Mouse (Mus musculus) right cerebral cortex, adult 18-20 months (tissue): ENCODE data around the gene Dmwd.

Experiments
- DNase-seq: peaks from one replicate; pipeline ENCODE4 v3.0.0; 2022; ENCODE audit warnings: mixed read lengths

Dmwd gene

DNA sequence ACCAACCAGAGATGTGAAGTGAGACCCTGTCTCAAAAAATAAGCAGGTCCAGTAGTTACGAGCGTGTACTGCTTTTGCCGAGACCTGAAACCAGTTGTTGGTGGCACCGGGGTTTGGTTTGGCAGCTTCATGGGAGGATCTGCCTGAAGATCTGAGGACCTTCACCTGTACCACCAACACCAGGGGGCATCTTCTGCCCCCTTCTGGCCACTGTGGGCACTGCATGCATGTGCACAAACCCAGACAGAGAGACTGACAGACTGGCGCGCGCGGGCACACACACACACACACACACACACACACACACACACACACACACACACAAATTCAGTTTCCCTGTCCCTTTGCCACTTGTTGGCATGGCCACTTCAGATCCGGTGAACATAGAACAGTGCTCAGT lies 2.5 kb upstream of the Dmwd start:
- no peak for DNase-seq

DNA sequence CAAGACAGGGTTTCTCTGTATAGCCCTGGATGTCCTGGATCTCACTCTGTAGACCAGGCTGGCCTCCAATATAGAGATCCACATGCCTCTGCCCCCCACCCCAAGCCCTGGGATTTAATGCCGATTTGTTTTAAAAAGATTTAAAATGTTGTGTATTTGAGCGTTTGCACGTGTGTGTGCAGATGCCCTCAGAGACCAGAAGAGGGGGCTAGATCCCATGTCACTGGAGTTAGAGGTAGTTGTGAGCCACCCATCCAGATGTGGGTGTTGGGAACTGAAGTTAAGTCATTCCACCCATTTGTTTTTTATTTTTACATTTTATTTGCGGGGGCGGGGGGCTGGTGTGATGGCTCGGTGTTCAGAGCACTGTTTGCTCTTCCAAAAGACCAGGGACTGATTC lies 1.5 kb upstream of the Dmwd start:
- no peak for DNase-seq

DNA sequence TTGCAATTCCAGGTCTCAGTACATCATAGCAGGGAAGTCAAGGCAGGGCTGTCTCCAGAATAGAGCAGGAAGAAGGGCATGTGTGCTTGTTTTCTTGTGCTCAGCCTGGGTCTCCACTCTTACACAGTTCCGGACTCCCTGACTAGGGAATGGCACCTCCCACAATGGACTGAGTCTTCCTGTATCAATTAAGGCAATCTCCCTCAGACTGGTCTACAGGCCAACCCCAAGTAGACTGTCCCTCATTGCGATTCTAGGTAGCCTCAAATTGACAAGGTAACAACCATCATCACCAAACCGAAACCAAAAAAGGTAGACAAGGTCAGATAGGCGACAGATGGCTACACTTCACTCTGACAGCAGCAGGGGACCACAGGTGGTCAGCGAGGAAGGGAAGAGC lies 796 bp upstream of the Dmwd start:
- DNase-seq: no peak

DNA sequence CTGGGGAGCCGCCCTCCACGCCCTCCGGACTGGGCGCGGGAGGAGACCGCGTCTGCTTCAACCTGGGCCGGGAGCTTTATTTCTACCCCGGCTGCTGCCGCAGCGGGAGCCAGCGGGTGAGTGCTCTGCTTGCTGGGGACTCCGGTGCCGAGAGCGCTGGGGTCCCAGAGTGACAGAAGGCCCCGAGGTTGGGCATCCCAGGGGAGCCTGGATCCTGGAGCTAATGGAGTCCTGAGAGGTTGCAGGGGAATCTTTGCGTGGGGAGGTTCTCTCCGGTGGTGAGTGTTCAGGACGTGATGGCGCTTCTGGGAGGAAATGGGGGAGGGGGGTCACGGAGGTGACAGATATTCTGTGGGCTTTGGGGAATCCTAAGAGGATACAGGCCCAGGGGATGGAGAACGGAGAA lies 562 bp downstream of the Dmwd start:
- no peak for DNase-seq

DNA sequence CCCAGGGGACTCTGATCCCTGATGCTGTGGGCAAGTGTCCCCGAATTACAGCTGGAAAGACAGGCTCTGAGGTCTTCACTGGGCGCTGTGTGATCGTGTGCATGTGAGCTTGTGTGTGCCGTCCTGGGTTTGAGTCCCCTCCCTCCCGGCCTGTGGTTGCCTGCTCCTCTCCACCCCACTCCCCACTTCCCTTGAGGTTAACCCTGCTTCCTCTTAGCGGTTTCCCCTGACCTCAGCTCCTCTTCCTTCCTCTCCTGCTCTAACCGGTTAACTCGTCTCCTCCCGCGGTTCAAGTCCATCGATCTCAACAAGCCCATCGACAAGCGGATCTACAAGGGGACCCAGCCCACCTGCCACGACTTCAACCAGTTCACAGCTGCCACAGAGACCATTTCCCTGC lies 1.7 kb downstream of the Dmwd start:
- DNase-seq: no peak

DNA sequence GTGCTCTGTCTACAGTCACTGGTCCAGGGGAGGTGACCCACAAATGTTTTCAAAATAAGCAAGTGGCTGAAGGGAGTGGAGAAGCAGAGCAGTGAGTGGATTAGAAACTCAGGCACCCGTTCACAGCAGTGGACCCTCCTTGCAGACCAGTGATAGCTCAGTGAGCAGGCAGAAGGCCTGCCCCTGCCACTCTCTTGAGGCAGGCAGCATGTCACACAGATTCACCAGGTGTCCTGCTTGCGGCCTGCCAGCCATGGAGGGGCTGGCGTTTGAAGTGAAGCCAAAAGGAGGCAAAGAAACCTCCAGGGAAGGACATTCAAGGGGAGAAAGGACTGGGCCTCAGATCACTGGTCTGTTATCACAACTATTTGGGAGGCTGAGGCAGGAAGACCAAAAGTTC lies 2.7 kb downstream of the Dmwd start:
- DNase-seq: no peak

DNA sequence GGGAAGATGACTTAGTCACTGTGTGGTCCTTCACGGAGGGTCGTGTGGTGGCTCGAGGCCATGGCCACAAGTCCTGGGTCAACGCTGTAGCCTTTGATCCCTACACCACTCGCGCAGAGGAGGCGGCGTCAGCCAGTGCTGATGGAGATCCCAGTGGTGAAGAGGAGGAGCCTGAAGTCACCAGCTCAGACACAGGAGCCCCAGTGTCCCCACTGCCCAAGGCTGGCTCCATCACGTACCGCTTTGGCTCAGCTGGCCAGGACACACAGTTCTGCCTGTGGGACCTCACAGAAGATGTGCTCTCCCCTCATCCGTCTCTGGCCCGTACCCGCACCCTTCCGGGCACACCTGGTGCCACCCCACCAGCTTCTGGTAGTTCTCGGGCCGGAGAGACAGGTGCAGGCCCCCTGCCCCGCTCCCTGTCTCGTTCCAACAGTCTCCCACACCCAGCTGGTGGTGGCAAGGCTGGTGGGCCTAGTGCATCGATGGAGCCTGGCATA lies 4.5 kb downstream of the Dmwd start:
- DNase-seq: no peak

DNA sequence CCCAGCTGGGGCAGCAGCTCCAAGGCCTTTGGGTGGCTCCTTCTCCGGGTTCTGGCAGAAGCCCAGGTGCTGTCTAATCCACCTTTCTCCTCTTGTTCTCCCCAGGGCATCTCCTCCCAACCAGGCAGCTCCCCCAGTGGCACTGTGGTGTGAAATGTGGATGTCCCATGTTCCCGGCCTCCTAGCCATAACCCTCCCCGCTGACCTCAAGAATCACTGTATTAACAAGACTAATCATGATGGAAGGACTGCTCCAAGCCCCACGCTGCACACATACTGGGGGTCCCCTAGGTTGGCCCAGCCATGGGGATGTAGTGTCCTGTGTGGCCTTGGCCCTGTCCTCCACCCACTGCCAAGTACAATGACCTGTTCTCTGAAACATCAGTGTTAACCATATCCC lies 6.1 kb downstream of the Dmwd start:
- no peak for DNase-seq

DNA sequence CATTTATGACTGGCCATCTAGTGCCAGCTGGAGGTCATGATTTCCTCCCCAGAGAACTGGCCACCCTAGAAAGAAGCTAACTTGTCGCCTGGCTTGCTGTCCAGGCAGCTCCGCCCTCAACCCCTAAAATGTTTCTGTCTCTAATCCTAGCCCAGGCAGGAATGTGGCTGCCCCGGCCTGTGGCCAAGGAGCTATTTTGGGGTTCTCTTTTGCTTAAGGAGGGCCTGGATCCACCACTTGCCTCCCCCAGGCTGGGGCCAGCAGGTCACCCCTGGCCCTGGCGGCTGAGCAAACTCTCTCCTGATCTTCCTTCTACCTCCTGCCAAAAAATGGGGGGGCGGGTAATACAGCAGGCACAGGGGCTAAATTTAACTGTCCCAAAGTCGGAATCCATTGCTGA lies 7.1 kb downstream of the Dmwd start:
- no peak for DNase-seq

DNA sequence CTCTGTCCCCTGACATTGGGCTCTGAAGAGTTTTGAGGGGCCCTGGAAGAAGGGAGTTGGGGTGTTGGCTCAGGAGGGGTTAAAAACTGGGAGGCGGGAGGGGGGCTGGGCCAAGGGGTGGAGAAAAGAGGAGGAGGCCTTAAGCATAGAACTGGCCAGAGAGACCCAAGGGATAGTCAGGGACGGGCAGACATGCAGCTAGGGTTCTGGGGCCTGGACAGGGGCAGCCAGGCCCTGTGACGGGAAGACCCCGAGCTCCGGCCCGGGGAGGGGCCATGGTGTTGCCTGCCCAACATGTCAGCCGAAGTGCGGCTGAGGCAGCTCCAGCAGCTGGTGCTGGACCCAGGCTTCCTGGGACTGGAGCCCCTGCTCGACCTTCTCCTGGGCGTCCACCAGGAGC lies 7.7 kb downstream of the Dmwd start, which contains the start of gene Dmpk:
TSS of gene Dmpk (plus strand) at position 149 of the 400 bp plus-strand sequence.
- no peak for DNase-seq

DNA sequence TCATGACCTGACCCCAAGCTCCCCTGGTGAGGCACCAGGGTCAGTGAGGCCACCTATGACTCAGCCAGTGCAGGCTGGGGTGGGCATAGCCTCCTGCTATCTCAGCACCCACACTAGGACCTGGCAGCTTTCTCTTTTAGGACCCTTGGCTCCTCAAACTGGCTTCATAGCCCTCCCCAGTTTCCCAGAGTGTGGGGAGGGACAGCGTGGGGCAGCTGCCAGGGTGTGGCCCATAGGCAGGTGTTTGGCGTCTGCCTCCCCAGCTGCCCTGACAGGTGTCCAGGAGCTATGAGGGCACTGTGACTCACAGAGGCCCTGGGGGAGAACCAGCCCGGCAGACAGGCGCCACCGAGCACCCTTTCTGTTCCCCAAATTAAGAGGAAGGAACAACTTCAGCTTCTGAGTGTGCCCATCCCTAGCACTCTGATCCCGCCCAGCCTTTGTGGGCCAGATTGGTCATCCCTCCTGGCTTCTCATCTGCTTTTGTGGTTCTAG lies 8.3 kb downstream of the Dmwd start:
- DNase-seq: no peak

DNA sequence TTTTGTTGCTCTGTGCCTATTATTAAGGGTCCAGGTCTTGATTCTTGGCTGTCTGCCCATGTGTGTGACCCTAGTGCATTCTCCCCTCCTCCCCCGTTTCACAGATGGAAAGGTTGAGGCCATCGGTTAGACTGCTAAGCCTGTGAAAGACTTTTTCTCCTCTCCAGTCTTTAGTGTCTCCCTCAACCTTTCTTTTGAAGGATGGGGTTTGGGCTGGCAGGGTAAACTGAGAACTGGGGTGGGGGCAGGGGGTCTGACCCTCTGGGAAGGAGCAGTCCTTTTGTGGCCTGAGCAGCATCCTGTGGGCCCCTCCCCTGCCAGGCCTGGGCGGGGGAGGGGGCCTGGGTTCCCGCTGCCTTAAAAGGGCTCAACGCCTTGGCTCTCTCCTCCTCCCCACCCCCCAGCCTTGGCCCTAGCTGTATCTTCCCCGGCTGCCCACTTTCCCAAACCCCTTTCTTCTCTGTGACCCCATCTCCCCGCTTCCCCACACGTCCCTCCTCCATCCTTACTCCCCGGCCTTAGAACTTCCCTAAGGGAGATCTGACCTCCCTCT lies 9.0 kb downstream of the Dmwd start:
- no peak for DNase-seq

DNA sequence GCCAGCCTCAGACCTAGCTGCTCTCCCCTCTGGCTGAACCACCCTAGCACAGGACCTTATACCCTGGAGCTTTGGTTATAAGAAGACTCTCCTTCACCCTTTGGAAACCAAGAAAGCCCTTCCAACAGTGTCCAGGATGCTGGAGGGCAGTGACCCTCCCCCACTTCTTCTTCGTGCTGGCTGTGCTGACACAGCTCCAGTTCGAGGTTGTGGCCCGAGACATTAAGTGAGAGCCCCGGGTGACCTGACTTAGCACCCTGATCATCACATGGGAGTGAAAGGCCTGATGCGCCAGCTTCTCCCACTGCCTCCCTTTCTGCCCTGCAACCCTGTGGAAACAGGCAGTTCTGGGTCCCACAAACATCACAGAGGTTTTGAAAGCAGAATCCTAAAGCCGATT lies 9.5 kb downstream of the Dmwd start:
- DNase-seq: no peak

DNA sequence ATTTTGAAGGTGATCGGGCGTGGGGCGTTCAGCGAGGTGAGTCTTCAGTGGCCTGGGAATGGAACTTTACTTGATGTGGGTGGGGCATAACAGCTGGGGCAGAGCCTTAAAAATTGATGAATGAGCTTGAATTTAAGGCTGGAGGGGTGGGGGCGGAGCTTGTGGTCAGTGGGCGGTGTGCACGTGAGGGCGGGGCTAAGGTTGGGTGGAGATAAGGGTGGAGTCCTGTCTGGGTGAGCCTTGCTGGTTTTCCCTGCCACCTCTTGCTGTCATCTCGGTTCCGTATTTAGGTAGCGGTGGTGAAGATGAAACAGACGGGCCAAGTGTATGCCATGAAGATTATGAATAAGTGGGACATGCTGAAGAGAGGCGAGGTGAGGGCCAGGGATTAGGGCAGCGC lies 10.0 kb downstream of the Dmwd start:
- no peak for DNase-seq

DNA sequence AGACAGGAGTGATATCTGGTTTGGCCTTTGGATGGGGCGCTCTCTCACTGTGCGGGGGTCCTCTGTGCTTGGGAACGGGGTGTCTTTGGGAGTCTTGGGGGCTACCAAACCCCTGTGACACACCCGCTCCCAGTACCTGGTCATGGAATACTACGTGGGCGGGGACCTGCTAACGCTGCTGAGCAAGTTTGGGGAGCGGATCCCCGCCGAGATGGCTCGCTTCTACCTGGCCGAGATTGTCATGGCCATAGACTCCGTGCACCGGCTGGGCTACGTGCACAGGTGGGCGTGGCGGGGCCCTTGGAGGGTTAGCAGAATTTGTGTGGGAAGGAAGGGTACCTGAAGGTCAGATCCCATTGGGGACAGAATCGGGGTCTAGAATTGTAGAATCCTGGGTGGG lies 10.7 kb downstream of the Dmwd start:
- no peak for DNase-seq

DNA sequence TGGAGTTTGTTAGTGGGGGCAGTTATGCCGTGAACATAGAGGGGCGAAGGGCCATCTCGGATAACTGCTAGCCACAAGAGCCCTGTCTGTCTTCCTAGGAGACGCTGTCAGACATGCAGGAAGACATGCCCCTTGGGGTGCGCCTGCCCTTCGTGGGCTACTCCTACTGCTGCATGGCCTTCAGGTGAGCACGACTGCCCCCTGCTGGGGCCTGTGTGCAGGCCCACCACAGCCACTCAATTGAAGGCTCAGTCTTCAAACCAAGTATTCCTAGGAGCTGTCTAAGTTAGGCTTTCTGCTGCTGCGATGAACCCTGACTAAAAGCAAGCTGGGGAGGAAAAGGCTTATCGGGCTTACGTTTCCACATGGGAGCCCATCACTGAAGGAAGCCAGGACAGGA lies 12.8 kb downstream of the Dmwd start:
- peak; percentile 61 for DNase-seq

DNA sequence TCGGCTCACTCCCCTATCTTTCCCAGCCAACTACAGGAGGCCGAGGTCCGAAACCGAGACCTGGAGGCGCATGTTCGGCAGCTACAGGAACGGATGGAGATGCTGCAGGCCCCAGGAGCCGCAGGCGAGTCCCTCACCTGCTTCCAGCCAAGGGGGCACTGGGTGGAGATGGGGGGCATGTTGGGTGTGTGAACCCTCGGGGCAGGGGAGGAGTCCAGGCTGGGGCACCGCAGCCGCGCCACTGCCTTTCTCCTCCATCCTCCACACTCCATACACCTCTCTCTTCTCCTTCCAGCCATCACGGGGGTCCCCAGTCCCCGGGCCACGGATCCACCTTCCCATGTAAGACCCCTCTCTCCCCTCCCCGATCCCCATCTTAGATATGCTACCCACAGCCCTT lies 15.9 kb downstream of the Dmwd start:
- no peak for DNase-seq

DNA sequence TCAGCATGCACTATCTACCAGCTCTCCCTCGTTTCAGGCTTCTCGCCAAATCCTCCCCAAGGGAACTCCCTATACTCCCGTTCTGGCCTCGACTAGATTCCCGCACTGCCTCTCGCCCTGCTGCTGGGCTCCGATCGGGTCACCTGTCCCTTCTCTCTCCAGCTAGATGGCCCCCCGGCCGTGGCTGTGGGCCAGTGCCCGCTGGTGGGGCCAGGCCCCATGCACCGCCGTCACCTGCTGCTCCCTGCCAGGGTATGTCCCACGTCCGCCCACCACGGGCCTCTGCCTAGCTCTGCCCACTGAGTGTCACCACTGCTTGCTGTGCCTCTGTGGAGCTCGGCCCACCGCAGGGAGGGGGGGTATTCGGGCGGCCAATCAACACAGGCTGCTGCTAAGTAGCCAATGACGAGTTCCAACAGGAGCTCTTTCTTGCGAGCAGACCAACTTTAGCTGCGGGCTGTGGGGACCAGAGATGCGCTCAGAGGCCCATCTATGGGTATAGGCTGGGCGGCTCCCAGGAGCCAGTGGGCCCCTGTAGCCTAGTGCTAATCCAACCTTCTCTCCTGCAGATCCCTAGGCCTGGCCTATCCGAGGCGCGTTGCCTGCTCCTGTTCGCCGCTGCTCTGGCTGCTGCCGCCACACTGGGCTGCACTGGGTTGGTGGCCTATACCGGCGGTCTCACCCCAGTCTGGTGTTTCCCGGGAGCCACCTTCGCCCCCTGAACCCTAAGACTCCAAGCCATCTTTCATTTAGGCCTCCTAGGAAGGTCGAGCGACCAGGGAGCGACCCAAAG lies 16.6 kb downstream of the Dmwd start:
- no peak for DNase-seq

DNA sequence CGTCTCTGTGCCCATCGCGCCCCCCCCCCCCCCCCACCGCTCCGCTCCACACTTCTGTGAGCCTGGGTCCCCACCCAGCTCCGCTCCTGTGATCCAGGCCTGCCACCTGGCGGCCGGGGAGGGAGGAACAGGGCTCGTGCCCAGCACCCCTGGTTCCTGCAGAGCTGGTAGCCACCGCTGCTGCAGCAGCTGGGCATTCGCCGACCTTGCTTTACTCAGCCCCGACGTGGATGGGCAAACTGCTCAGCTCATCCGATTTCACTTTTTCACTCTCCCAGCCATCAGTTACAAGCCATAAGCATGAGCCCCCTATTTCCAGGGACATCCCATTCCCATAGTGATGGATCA lies 17.1 kb downstream of the Dmwd start:
- DNase-seq: peak; percentile 70

DNA sequence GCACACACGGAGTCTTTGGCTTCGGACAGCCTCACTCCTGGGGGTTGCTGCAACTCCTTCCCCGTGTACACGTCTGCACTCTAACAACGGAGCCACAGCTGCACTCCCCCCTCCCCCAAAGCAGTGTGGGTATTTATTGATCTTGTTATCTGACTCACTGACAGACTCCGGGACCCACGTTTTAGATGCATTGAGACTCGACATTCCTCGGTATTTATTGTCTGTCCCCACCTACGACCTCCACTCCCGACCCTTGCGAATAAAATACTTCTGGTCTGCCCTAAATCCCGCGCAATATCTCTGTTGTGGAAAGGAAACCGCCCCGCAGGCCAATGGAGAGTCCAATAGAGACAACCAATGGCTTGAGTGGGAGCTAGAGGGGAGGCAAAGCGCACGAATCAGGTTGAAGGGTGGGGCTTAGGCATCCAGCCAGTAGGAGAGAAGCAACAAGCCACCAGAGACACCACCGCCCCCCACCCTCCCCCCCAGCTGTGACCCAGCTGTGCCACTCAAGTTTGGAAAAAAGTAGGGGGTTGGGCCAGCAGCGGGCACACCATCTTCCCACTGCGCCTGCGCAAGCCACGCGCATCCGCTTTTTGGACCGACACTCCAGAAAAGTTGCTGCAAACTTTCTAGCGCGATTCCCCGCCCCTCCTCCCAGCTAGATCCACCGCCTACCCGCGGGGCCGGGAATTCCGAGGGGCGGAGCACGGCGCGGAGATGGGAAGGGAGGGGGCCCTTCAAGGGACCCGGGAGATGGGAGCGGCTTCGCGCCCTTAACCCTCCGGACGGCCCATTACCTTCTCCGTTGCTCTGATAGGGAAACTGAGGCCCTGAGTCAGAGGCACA lies 17.7 kb downstream of the Dmwd start:
- DNase-seq: peak; percentile 83

DNA sequence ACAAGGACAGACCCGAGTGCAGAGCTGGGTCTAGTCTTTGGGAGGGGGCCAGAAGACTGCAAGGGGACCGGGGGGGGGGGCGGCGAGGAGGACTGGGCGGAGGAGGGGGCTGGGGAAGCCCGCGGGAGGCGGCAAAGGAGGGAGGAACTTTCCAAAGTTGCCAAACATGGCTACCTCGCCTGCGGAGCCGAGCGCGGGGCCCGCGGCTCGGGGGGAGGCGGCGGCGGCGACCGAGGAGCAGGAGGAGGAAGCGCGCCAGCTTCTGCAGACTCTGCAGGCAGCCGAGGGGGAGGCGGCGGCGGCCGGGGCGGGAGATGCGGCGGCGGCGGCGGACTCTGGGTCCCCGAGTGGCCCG lies 18.4 kb downstream of the Dmwd start, which contains the start of gene Six5:
TSS of gene Six5 (plus strand) at position 124 of the 355 bp plus-strand sequence.
- no peak for DNase-seq

DNA sequence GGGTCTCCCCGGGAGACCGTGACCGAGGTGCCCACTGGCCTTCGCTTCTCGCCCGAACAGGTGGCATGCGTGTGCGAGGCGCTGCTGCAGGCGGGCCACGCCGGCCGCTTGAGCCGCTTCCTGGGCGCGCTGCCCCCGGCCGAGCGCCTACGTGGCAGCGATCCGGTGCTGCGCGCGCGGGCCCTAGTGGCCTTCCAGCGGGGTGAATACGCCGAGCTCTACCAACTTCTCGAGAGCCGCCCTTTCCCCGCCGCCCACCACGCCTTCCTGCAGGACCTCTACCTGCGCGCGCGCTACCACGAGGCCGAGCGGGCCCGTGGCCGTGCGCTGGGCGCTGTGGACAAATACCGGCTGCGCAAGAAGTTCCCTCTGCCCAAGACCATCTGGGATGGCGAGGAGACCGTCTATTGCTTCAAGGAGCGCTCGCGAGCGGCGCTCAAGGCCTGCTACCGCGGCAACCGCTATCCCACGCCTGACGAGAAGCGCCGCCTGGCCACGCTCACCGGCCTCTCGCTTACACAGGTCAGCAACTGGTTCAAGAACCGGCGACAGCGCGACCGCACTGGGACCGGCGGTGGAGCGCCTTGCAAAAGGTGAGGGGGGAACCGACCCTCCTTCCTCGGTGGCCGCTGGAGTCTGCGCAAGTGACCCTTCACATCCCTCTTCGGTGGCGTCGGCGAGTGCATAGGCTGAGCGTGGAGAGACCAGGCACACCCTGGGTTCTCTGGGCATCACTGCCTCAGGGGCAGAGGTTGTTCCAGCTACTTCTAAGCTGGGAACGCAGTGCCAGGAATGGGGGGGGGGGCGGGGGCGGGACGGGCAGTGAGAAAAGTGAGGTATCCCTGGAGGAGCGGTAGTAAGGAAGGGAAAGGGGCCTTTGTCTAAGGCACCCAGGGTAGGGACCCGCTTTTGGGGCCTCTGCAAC lies 19.1 kb downstream of the Dmwd start:
- no peak for DNase-seq

DNA sequence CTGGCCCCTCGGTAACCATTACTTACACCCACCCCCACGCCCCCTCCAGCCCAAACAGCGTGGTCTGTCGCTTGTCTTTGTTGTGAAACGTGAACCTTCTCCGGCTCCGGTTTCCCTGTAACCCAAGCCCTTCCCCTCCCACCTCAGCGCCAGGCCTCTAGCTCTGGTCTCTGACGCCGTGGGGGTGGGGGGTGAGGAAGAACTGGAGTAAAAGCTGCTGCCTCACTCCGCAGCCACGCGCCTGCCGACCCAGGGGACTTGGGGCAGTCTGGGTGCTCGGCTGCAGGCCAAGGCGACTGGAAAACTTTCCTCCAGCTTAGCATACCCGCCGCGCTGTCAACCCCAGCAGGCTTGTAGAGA lies 19.7 kb downstream of the Dmwd start:
- no peak for DNase-seq
